Mouse (Mus musculus): Measurements from ENCODE around the gene Eef1e1. TPM values are rescaled to one million over a fixed set of nuclear protein-coding genes. Genes with fewer than 3 reads are reported as not detected.
"Not testable (repeated sequence)": the region's sequence is repeated elsewhere in the genome, so short reads cannot be mapped to it uniquely, and the experiment has no call there.

Eef1e1 gene
- polyA plus RNA-seq, 1 experiment from 2014 or later = 36.8 TPM

GRCm38 (mm10) chr13:38624292-38624902 is 34.5 kb downstream of the Eef1e1 start:
- Histone ChIP-seq H3K27ac (ENCODE audit: poor library complexity, severe bottlenecking) (no peak overlapping the region), H3K9me3 (replicated peaks) (no peaks in the 10 kb centered on the region), H3K9ac (no peak overlapping the region), H3K27me3 (replicated peaks) (no peaks in the 10 kb centered on the region), H3K4me2 (no peak overlapping the region), H3K4me3 (no peak overlapping the region), H3K4me1 (replicated peaks) (peaks cover 7% of the 10 kb centered on the region; the same call in 1 of the 2 replicates), H3K36me3 (peaks cover 16% of the 10 kb centered on the region)
- no peak for ATAC-seq (ENCODE audit: insufficient number of reproducible peaks, low FRiP score)
- WGBS = 75% methylated on average over 8 of the region's 8 CpGs

DNA sequence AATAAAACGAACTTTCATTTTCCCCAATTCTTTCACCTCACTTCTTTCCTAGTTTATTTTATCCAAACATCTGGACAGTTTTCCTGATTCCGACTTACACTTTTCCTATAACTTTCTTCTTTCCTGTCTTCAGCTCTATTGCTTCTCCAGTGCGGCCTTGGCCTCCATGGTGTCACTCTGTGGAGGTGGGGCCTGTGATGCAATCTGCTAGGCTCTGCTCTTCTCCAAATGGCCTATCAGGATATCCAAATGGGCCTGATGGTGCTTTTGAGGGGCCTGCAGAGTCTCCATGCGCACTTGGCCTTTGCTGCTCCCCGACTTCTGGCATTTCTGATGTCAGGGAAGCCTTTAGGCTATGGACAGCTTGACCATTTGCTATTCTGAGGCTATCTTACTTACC is 35.6 kb downstream of the Eef1e1 start:
- Histone ChIP-seq H3K9ac (no peak overlapping the region), H3K4me3 (no peak overlapping the region), H3K9me3 (replicated peaks) (no peaks in the 10 kb centered on the region), H3K4me2 (no peak overlapping the region), H3K36me3 (peaks cover 15% of the 10 kb centered on the region), H3K27me3 (replicated peaks) (no peaks in the 10 kb centered on the region), H3K4me1 (replicated peaks) (0 out of 2 replicates have a peak, but pooled peaks cover 7% of the 10 kb centered on the region), H3K27ac (ENCODE audit: poor library complexity, severe bottlenecking) (no peak overlapping the region)
- 85% methylated on average over 5 of the region's 5 CpGs for WGBS
- ATAC-seq (ENCODE audit: insufficient number of reproducible peaks, low FRiP score) = no peak

GRCm38 (mm10) chr13:38618001-38618630 is 40.7 kb downstream of the Eef1e1 start:
- 46% methylated on average over 4 of the region's 4 CpGs for WGBS
- not testable (repeated sequence) for H3K9me3 ChIP-seq (replicated peaks); H3K9ac ChIP-seq; H3K27me3 ChIP-seq (replicated peaks); H3K4me3 ChIP-seq; H3K4me2 ChIP-seq; H3K27ac ChIP-seq (ENCODE audit: poor library complexity, severe bottlenecking); ATAC-seq (ENCODE audit: insufficient number of reproducible peaks, low FRiP score)
- Histone ChIP-seq H3K4me1 (replicated peaks) (peaks cover 27% of the 10 kb centered on the region), H3K36me3 (peaks cover 13% of the 10 kb centered on the region)

DNA sequence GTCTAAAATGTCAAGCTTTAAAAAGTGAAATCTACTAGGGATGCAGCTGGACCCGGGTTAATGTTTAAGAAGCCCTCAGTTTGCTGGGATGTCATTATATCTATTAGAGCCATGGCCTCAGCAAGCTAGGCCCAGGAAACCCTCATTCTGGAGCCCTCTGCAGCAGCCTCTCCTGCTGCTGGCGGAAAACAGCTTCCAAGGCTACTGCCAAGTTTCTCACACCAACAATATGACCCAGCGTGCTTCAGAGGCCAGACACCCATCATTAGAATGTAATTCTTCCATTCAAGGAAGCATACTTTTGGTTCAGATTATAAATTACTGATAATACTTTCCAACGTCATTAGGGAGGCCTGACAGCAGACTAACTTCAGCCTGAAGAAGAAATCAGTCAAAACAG is 42.0 kb downstream of the Eef1e1 start:
- Histone ChIP-seq H3K27me3 (replicated peaks) (no peaks in the 10 kb centered on the region), H3K27ac (ENCODE audit: poor library complexity, severe bottlenecking) (no peak overlapping the region; the same call in 1 of the 2 replicates), H3K9ac (no peak overlapping the region), H3K4me3 (no peak overlapping the region), H3K4me2 (no peak overlapping the region), H3K9me3 (replicated peaks) (peaks cover 5% of the 10 kb centered on the region; the same call in 1 of the 2 replicates), H3K4me1 (replicated peaks) (peaks cover 27% of the 10 kb centered on the region), H3K36me3 (peaks cover 23% of the 10 kb centered on the region)
- no peak for ATAC-seq (ENCODE audit: insufficient number of reproducible peaks, low FRiP score)
- 63% methylated on average over 4 of the region's 4 CpGs for WGBS

DNA sequence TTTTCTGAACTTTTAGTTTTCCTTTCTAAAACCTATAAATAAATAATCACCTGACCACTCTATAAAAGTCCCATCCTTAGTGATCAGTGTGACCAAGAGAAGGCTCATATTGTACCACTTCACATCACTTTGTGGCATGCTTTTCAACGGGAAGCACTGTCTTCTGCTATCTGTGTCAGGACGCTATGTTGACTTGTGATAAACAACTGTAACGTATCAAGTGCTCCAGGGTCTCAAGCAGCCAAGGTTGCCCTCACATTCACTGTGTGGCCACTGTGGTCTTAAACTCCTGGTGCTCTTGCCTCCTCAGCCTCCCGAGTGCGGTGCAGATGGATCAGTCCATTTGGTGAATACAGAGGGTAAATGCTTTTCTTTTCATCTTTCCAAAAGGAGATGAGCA is 43.2 kb downstream of the Eef1e1 start:
- no peaks in the 10 kb centered on the region for H3K27me3 ChIP-seq (replicated peaks)
- 38% methylated on average over 5 of the region's 5 CpGs for WGBS
- no peak overlapping the region for H3K9ac ChIP-seq
- peaks cover 5% of the 10 kb centered on the region; the same call in 1 of the 2 replicates for H3K9me3 ChIP-seq (replicated peaks)
- H3K4me1 ChIP-seq (replicated peaks) = peaks cover 28% of the 10 kb centered on the region
- no peak overlapping the region for H3K27ac ChIP-seq (ENCODE audit: poor library complexity, severe bottlenecking)
- ATAC-seq (ENCODE audit: insufficient number of reproducible peaks, low FRiP score) = no peak
- H3K4me3 ChIP-seq = no peak overlapping the region
- H3K36me3 ChIP-seq = peaks cover 20% of the 10 kb centered on the region
- H3K4me2 ChIP-seq = no peak overlapping the region

DNA sequence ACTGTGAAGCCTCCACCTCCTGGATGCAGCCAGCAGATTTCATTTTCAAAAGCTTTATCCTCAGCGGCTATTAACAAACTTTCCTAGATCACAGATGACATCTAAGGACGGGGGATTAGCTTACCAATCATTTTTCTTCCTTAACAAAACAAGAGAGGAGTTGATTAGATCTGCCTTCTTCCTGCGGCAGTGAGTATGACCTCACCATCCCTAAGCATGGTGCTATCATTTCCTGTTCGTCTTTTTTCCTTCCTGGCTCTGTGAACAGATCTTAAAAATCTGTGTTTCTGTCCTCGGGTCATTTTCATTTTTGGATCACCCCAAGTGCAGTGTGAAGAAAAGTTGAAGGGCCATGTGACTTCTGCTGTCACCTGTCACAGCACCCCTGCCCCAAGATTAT is 44.6 kb downstream of the Eef1e1 start:
- no peak overlapping the region for H3K4me2 ChIP-seq
- H3K27ac ChIP-seq (ENCODE audit: poor library complexity, severe bottlenecking) = no peak overlapping the region; the same call in 1 of the 2 replicates
- peaks cover 35% of the 10 kb centered on the region for H3K4me1 ChIP-seq (replicated peaks)
- no peak overlapping the region for H3K4me3 ChIP-seq
- WGBS = 46% methylated on average over 5 of the region's 5 CpGs
- no peaks in the 10 kb centered on the region for H3K27me3 ChIP-seq (replicated peaks)
- H3K36me3 ChIP-seq = peaks cover 20% of the 10 kb centered on the region
- ATAC-seq (ENCODE audit: insufficient number of reproducible peaks, low FRiP score) = no peak
- H3K9ac ChIP-seq = no peak overlapping the region
- peaks cover 5% of the 10 kb centered on the region; the same call in 1 of the 2 replicates for H3K9me3 ChIP-seq (replicated peaks)

GRCm38 (mm10) chr13:38613583-38613982 is 45.3 kb downstream of the Eef1e1 start:
- Histone ChIP-seq H3K9me3 (replicated peaks) (peaks cover 5% of the 10 kb centered on the region; the same call in 1 of the 2 replicates), H3K9ac (no peak overlapping the region; the same call in 1 of the 2 replicates), H3K27me3 (replicated peaks) (no peaks in the 10 kb centered on the region), H3K4me1 (replicated peaks) (peaks cover 35% of the 10 kb centered on the region), H3K36me3 (peaks cover 17% of the 10 kb centered on the region), H3K4me3 (no peak overlapping the region), H3K27ac (ENCODE audit: poor library complexity, severe bottlenecking) (no peak overlapping the region), H3K4me2 (no peak overlapping the region)
- no peak for ATAC-seq (ENCODE audit: insufficient number of reproducible peaks, low FRiP score)
- 65% methylated on average over 8 of the region's 8 CpGs for WGBS

GRCm38 (mm10) chr13:38612608-38613007 is 46.2 kb downstream of the Eef1e1 start:
- no peak overlapping the region for H3K4me2 ChIP-seq
- no peak overlapping the region for H3K27ac ChIP-seq (ENCODE audit: poor library complexity, severe bottlenecking)
- H3K9ac ChIP-seq = no peak overlapping the region
- H3K36me3 ChIP-seq = peaks cover 17% of the 10 kb centered on the region
- no peaks in the 10 kb centered on the region for H3K27me3 ChIP-seq (replicated peaks)
- 72% methylated on average over 9 of the region's 9 CpGs for WGBS
- peaks cover 5% of the 10 kb centered on the region; the same call in 1 of the 2 replicates for H3K9me3 ChIP-seq (replicated peaks)
- no peak for ATAC-seq (ENCODE audit: insufficient number of reproducible peaks, low FRiP score)
- peaks cover 35% of the 10 kb centered on the region for H3K4me1 ChIP-seq (replicated peaks)
- H3K4me3 ChIP-seq = no peak overlapping the region

GRCm38 (mm10) chr13:38612179-38612578 is 46.7 kb downstream of the Eef1e1 start:
- Histone ChIP-seq H3K27ac (ENCODE audit: poor library complexity, severe bottlenecking) (no peak overlapping the region), H3K9me3 (replicated peaks) (peaks cover 5% of the 10 kb centered on the region; the same call in 1 of the 2 replicates), H3K36me3 (peaks cover 13% of the 10 kb centered on the region), H3K4me1 (replicated peaks) (peaks cover 32% of the 10 kb centered on the region), H3K4me2 (no peak overlapping the region), H3K4me3 (no peak overlapping the region), H3K27me3 (replicated peaks) (no peaks in the 10 kb centered on the region), H3K9ac (no peak overlapping the region)
- ATAC-seq (ENCODE audit: insufficient number of reproducible peaks, low FRiP score) = no peak
- 95% methylated on average over 4 of the region's 4 CpGs for WGBS

DNA sequence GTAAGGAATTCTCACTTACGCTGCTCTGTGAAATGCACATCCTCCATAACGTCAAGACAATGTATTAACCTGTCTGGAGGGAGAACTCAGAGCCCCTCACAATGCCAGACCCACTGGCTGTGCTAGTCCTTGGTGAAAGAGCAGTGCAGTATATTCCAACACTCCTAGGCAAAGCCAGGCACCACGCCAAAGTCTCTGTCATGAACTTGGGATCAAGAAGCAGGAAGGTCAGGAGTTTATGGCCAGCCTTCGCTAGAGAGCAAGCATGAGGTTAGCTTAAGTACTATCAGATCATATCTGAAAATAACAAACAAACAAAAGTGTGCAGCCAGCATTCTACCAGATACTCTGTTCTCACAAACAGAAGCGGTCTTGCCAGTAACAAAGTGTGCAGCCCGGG is 48.5 kb downstream of the Eef1e1 start:
- Histone ChIP-seq H3K9me3 (replicated peaks) (peaks cover 5% of the 10 kb centered on the region; the same call in 1 of the 2 replicates), H3K27ac (ENCODE audit: poor library complexity, severe bottlenecking) (no peak overlapping the region), H3K36me3 (peaks cover 12% of the 10 kb centered on the region), H3K4me1 (replicated peaks) (peaks cover 21% of the 10 kb centered on the region), H3K9ac (no peak overlapping the region), H3K4me2 (no peak overlapping the region), H3K27me3 (replicated peaks) (no peaks in the 10 kb centered on the region), H3K4me3 (no peak overlapping the region)
- 70% methylated on average over 6 of the region's 6 CpGs for WGBS
- no peak for ATAC-seq (ENCODE audit: insufficient number of reproducible peaks, low FRiP score)

DNA sequence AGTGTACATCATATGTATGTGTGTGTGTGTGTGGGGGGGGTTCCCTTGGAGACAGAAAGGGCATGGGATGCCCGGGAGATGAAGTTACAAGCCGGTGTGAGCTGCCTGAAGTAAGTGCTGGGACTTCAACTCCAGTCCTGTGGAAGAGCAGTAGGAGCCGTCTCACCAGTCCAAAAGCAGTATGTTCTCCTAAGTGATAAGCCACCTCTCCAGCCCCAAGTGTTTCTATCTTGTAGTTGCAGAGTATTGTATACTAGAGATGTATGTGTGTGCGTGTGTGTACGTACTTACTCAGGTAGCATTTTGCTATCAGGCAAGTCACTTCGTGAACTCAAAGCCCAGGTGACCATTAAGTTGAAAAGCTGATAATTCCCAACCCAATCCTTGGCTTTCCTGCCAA is 51.7 kb downstream of the Eef1e1 start:
- ATAC-seq (ENCODE audit: insufficient number of reproducible peaks, low FRiP score) = no peak
- H3K4me2 ChIP-seq = no peak overlapping the region
- H3K27ac ChIP-seq (ENCODE audit: poor library complexity, severe bottlenecking) = no peak overlapping the region
- no peak overlapping the region for H3K4me3 ChIP-seq
- peaks cover 14% of the 10 kb centered on the region for H3K36me3 ChIP-seq
- H3K4me1 ChIP-seq (replicated peaks) = peaks cover 23% of the 10 kb centered on the region
- H3K9ac ChIP-seq = no peak overlapping the region
- H3K9me3 ChIP-seq (replicated peaks) = no peaks in the 10 kb centered on the region
- WGBS = 80% methylated on average over 6 of the region's 6 CpGs
- no peaks in the 10 kb centered on the region for H3K27me3 ChIP-seq (replicated peaks)

Measured in heart, embryonic 12.5 days (tissue).